Mouse (Mus musculus): ENCODE results near the gene Pknox2. TPM values are rescaled to one million over a fixed set of nuclear protein-coding genes. Genes with fewer than 3 reads are reported as not detected.

Gene Pknox2
- polyA plus RNA-seq, 1 experiment from 2014 or later, result 18.4 TPM

DNA sequence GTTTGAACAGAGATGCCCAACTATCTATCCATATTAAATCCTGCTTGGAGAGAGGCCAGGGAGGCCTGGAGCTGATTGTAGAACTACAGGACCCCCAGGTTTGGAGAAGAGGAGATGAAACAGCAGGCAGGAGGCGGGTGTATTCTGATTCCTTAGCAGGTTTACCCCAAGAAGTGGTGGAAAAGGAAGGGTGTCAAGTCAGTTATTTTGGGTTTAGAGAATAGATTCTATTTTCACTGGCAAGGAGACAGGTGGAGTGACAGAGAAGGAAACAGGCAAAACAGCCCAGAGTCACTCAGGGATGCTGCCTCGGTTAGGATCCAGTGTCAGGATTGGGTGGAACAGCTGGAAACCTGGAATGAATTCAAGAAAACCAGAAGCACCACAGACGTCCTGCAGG, 263.6 kb downstream of the Pknox2 start:
- WGBS, result 74% methylated on average over 3 of the region's 3 CpGs
- Histone ChIP-seq H3K27ac (replicated peaks; ENCODE audit: low read depth, low read length) (peak overlapping the region; percentile 37; the same call in 1 of the 2 replicates), H3K36me3 (ENCODE audit: control insufficient read depth, insufficient read depth, low read length) (peaks cover 16% of the 10 kb centered on the region), H3K4me1 (ENCODE audit: control insufficient read depth, insufficient read depth, low read length) (peaks cover 19% of the 10 kb centered on the region), H3K27me3 (ENCODE audit: control insufficient read depth, insufficient read depth, low read length) (no peaks in the 10 kb centered on the region), H3K4me3 (replicated peaks; ENCODE audit: low read depth, low read length) (no peak overlapping the region), H3K4me2 (ENCODE audit: low read length) (no peak overlapping the region), H3K9me3 (ENCODE audit: control insufficient read depth, low read length) (no peaks in the 10 kb centered on the region), H3K9ac (replicated peaks; ENCODE audit: low read length) (no peak overlapping the region)
- DNase-seq (no peak), ATAC-seq (ENCODE audit: low FRiP score, low TSS enrichment) (no peak)

DNA sequence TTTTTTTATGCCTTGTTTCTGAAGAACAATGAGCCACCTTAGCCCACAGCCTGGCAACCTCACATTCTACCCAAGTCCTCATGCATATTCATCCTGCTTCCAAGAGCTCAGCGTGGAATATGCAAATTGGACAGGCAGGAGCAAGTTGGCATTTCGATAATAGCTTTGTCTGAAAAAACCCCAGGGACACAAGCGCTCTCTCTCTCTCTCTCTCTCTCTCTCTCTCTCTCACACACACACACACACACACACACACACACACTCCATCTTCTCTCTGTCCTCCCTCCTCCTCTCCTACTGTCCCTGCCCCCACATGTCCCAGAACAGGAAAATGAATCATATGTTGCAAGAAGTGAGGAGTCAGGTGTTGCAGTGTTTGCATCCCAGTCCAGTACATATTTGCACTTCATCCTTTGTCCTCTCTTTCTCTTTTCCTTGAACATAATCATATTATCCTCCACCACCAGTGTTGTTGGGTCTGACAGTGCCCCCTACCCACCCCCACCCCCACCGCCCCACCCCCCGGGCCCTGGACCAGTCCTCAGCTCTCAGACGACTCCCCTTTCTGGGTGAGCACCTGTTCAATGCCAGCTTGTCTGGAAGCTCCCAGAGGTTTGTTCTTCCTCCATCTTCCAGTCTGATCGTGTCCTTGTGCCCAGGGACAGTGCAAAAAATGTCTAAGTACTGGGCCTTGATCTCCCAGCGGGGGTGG, 265.0 kb downstream of the Pknox2 start:
- H3K9ac ChIP-seq (replicated peaks; ENCODE audit: low read length), result no peak overlapping the region
- no peak overlapping the region for H3K4me3 ChIP-seq (replicated peaks; ENCODE audit: low read depth, low read length)
- H3K36me3 ChIP-seq (ENCODE audit: control insufficient read depth, insufficient read depth, low read length), result peaks cover 30% of the 10 kb centered on the region
- H3K27me3 ChIP-seq (ENCODE audit: control insufficient read depth, insufficient read depth, low read length), result no peaks in the 10 kb centered on the region
- H3K9me3 ChIP-seq (ENCODE audit: control insufficient read depth, low read length), result no peaks in the 10 kb centered on the region
- H3K27ac ChIP-seq (replicated peaks; ENCODE audit: low read depth, low read length), result peak overlapping the region; percentile 87
- WGBS, result 28% methylated on average over 8 of the region's 8 CpGs
- peak overlapping the region; percentile 7; the same call in 1 of the 2 replicates for H3K4me2 ChIP-seq (ENCODE audit: low read length)
- H3K4me1 ChIP-seq (ENCODE audit: control insufficient read depth, insufficient read depth, low read length), result peaks cover 19% of the 10 kb centered on the region
- ATAC-seq (ENCODE audit: low FRiP score, low TSS enrichment) (peak; percentile 90), DNase-seq (peak; percentile 87)

DNA sequence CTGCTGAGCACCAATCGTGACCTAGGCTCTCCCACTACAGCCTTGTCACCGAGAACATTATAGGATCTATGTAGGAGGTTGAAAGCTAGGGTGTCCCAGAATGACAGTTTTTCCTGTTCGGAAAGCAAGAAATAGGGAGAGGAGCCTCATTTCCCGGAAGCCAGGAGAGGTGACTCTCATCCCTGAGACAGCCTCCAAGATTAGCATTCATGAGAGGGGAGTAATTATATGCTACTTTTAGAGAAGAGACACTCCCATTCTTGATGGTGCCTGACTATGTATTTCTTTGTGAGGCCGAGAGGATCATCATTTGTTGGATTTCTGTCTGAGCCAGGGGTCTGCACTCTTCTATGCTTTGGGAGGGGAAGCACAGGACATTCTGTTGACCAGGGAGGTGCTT, 265.6 kb downstream of the Pknox2 start:
- H3K4me1 ChIP-seq (ENCODE audit: control insufficient read depth, insufficient read depth, low read length), result peaks cover 19% of the 10 kb centered on the region
- H3K4me2 ChIP-seq (ENCODE audit: low read length), result peak overlapping the region; percentile 7; the same call in 1 of the 2 replicates
- H3K4me3 ChIP-seq (replicated peaks; ENCODE audit: low read depth, low read length), result no peak overlapping the region
- ATAC-seq (ENCODE audit: low FRiP score, low TSS enrichment) (peak; percentile 44), DNase-seq (peak; percentile 53)
- H3K27me3 ChIP-seq (ENCODE audit: control insufficient read depth, insufficient read depth, low read length), result no peaks in the 10 kb centered on the region
- WGBS, result 44% methylated on average over 5 of the region's 5 CpGs
- H3K9me3 ChIP-seq (ENCODE audit: control insufficient read depth, low read length), result no peaks in the 10 kb centered on the region
- no peak overlapping the region for H3K9ac ChIP-seq (replicated peaks; ENCODE audit: low read length)
- peaks cover 35% of the 10 kb centered on the region for H3K36me3 ChIP-seq (ENCODE audit: control insufficient read depth, insufficient read depth, low read length)
- peak overlapping the region; percentile 87 for H3K27ac ChIP-seq (replicated peaks; ENCODE audit: low read depth, low read length)

DNA sequence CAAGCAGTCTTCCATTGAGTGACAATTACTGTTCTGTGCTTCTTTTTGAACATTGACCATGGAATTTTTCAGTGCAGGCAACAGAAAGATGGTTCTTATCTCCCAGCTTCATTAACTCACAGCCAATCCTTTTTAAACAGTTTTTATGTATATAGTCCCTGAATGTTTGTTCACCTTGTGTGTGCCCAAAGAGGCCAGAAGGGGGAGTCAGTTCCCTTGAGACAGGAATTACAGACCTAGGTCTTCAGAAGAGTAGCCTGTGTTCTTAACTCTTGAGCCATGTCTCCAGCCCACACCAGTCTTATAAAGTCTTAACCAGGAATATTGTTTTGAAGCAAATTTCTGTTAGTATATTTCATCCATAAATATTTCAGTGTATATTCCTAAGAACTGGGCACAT, 270.4 kb downstream of the Pknox2 start:
- ATAC-seq (ENCODE audit: low FRiP score, low TSS enrichment), result no peak
- no peak overlapping the region for H3K4me3 ChIP-seq (replicated peaks; ENCODE audit: low read depth, low read length)
- H3K27ac ChIP-seq (replicated peaks; ENCODE audit: low read depth, low read length), result no peak overlapping the region
- H3K4me1 ChIP-seq (ENCODE audit: control insufficient read depth, insufficient read depth, low read length), result peaks cover 6% of the 10 kb centered on the region
- no peak overlapping the region for H3K4me2 ChIP-seq (ENCODE audit: low read length)
- H3K9ac ChIP-seq (replicated peaks; ENCODE audit: low read length), result no peak overlapping the region
- H3K27me3 ChIP-seq (ENCODE audit: control insufficient read depth, insufficient read depth, low read length), result no peaks in the 10 kb centered on the region
- H3K36me3 ChIP-seq (ENCODE audit: control insufficient read depth, insufficient read depth, low read length), result peaks cover 84% of the 10 kb centered on the region
- peak; percentile 34 for DNase-seq
- H3K9me3 ChIP-seq (ENCODE audit: control insufficient read depth, low read length), result no peaks in the 10 kb centered on the region

DNA sequence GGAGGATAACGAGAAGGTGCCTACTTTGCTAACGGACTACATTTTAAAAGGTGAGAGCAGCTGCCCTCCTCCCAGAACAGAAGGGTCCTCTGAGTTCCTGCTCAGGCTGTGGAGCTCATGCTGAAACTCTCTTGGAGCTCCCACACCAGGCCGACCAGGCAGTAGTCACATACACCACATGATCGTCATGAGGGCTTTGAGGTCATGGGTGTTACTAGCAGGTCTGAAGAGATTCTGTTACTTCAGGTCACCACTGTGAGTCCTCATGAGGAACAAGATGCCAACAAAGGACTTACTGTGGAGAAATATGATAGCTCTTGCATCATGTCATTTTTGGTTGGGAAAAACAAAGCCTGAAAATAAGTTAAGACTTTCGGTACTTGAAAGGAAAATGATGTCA, 270.9 kb downstream of the Pknox2 start:
- H3K4me1 ChIP-seq (ENCODE audit: control insufficient read depth, insufficient read depth, low read length), result peaks cover 2% of the 10 kb centered on the region
- H3K4me3 ChIP-seq (replicated peaks; ENCODE audit: low read depth, low read length), result no peak overlapping the region
- H3K27ac ChIP-seq (replicated peaks; ENCODE audit: low read depth, low read length), result no peak overlapping the region
- no peak overlapping the region for H3K4me2 ChIP-seq (ENCODE audit: low read length)
- ATAC-seq (ENCODE audit: low FRiP score, low TSS enrichment) (no peak), DNase-seq (no peak)
- H3K36me3 ChIP-seq (ENCODE audit: control insufficient read depth, insufficient read depth, low read length), result peaks cover 89% of the 10 kb centered on the region
- H3K9me3 ChIP-seq (ENCODE audit: control insufficient read depth, low read length), result no peaks in the 10 kb centered on the region
- H3K27me3 ChIP-seq (ENCODE audit: control insufficient read depth, insufficient read depth, low read length), result no peaks in the 10 kb centered on the region
- H3K9ac ChIP-seq (replicated peaks; ENCODE audit: low read length), result no peak overlapping the region
- WGBS, result 91% methylated on average over 5 of the region's 5 CpGs

DNA sequence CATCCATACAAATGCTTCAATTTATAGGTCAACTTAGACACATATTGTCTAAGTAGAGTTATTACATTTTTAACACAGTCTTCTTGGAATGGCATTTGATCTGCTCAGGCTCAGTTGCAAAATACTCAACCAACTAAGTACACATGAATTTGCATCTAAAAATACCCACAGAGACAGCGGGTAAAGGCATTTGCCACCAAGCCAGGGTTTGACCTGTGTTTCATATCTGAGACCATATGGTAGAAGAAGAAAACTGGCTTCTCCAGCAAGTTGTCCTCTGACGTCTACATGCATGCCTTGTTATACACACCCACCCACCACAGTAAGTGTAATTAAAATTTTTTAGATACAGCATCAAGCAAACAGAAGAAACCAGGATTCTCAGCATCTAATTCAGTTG, 273.4 kb downstream of the Pknox2 start:
- H3K4me2 ChIP-seq (ENCODE audit: low read length), result no peak overlapping the region
- no peaks in the 10 kb centered on the region for H3K27me3 ChIP-seq (ENCODE audit: control insufficient read depth, insufficient read depth, low read length)
- H3K4me1 ChIP-seq (ENCODE audit: control insufficient read depth, insufficient read depth, low read length), result no peaks in the 10 kb centered on the region
- ATAC-seq (ENCODE audit: low FRiP score, low TSS enrichment) (no peak), DNase-seq (no peak)
- H3K4me3 ChIP-seq (replicated peaks; ENCODE audit: low read depth, low read length), result no peak overlapping the region
- H3K9me3 ChIP-seq (ENCODE audit: control insufficient read depth, low read length), result no peaks in the 10 kb centered on the region
- peaks cover 100% of the 10 kb centered on the region for H3K36me3 ChIP-seq (ENCODE audit: control insufficient read depth, insufficient read depth, low read length)
- H3K9ac ChIP-seq (replicated peaks; ENCODE audit: low read length), result no peak overlapping the region
- WGBS, result 95% methylated on average over 2 of the region's 2 CpGs
- H3K27ac ChIP-seq (replicated peaks; ENCODE audit: low read depth, low read length), result no peak overlapping the region

DNA sequence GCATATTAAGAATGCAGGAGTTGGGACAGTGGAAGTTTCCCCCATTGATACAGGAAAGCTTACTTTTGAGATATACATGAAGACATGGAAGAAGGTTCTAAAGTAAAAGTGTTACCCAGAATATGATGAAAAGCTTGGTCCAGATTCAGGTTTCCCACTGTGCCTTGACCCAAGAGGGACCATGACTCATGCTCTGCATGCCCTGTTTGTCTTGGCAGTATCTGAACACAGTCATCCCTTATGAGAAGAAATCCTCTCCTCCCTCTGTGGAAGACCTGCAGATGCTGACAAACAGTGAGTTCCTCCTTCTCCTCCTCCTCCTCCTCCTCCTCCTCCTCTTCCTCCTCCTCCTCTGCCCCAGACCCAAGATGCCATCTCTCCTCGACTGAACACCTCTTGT, 276.9 kb downstream of the Pknox2 start:
- H3K27me3 ChIP-seq (ENCODE audit: control insufficient read depth, insufficient read depth, low read length), result no peaks in the 10 kb centered on the region
- H3K27ac ChIP-seq (replicated peaks; ENCODE audit: low read depth, low read length), result no peak overlapping the region
- peaks cover 94% of the 10 kb centered on the region for H3K36me3 ChIP-seq (ENCODE audit: control insufficient read depth, insufficient read depth, low read length)
- DNase-seq, result no peak
- no peak overlapping the region for H3K4me2 ChIP-seq (ENCODE audit: low read length)
- ATAC-seq (ENCODE audit: low FRiP score, low TSS enrichment), result no peak
- no peak overlapping the region for H3K4me3 ChIP-seq (replicated peaks; ENCODE audit: low read depth, low read length)
- 70% methylated on average over 1 of the region's 1 CpGs for WGBS
- H3K9me3 ChIP-seq (ENCODE audit: control insufficient read depth, low read length), result no peaks in the 10 kb centered on the region
- H3K4me1 ChIP-seq (ENCODE audit: control insufficient read depth, insufficient read depth, low read length), result no peaks in the 10 kb centered on the region
- H3K9ac ChIP-seq (replicated peaks; ENCODE audit: low read length), result no peak overlapping the region

DNA sequence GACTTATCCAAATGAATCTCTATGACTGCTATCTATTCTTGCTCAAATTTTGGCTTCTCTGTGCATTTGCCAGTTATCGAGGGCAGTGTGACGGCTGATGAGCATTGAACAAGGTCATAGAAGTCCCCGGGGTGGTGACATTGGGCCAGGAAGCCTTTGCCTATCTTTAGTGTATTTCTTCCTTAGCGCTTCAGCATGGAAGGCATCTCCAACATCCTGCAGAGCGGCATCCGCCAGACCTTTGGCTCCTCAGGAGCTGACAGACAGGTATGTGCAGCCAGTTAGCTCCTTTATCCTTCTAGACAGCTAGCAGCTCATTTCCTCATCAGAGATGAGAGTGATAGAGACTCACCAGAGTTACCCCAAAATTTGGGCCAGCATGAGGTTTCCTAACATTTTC, 278.5 kb downstream of the Pknox2 start:
- no peak overlapping the region for H3K4me3 ChIP-seq (replicated peaks; ENCODE audit: low read depth, low read length)
- H3K36me3 ChIP-seq (ENCODE audit: control insufficient read depth, insufficient read depth, low read length), result peaks cover 93% of the 10 kb centered on the region
- no peak overlapping the region for H3K4me2 ChIP-seq (ENCODE audit: low read length)
- no peaks in the 10 kb centered on the region for H3K27me3 ChIP-seq (ENCODE audit: control insufficient read depth, insufficient read depth, low read length)
- H3K9ac ChIP-seq (replicated peaks; ENCODE audit: low read length), result no peak overlapping the region
- no peaks in the 10 kb centered on the region for H3K9me3 ChIP-seq (ENCODE audit: control insufficient read depth, low read length)
- ATAC-seq (ENCODE audit: low FRiP score, low TSS enrichment) (no peak), DNase-seq (no peak)
- 94% methylated on average over 6 of the region's 6 CpGs for WGBS
- no peak overlapping the region for H3K27ac ChIP-seq (replicated peaks; ENCODE audit: low read depth, low read length)
- no peaks in the 10 kb centered on the region for H3K4me1 ChIP-seq (ENCODE audit: control insufficient read depth, insufficient read depth, low read length)

Data from midbrain, embryonic 14.5 days (tissue).